Mouse (Mus musculus): ENCODE measurements around the gene Nuak2.
"Not testable (repeated sequence)": the region's sequence is repeated elsewhere in the genome, so short reads cannot be mapped to it uniquely, and the experiment has no call there.

Gene Nuak2

DNA sequence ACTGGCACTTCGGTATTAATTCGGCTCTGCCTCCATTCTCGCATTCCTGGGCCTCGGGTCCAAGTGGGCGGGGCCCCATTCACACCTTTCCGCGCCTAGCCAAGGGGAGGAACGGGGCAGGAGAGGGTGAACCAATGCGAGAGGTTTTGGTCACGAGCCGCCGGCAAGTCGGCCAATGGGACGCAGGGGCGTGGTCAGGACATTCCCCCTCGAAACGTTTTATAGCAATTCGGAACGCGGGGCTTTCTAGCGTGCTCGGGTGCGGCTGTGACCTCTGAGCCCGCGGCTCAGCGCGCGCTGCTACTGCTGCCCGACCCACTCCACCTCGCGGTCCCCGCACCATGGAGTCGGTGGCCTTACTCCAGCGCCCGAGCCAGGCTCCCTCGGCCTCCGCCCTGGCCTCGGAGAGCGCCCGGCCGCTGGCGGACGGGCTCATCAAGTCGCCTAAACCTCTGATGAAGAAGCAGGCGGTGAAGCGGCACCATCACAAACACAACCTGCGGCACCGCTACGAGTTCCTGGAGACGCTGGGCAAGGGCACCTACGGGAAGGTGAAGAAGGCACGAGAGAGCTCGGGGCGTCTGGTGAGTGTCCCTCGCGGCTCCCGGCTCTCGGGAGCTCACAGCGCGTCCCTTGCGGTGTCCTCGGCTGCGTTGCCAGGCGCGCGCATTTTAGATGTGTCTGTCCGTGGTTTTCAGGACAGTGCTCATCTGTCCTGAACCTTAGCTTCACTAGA, at the start of gene Nuak2:
TSS of gene Nuak2 (plus strand) at position 238 of the 736 bp plus-strand sequence.
- DNase-seq (ENCODE audit: low read depth, low spot score) = peak; percentile 92

DNA sequence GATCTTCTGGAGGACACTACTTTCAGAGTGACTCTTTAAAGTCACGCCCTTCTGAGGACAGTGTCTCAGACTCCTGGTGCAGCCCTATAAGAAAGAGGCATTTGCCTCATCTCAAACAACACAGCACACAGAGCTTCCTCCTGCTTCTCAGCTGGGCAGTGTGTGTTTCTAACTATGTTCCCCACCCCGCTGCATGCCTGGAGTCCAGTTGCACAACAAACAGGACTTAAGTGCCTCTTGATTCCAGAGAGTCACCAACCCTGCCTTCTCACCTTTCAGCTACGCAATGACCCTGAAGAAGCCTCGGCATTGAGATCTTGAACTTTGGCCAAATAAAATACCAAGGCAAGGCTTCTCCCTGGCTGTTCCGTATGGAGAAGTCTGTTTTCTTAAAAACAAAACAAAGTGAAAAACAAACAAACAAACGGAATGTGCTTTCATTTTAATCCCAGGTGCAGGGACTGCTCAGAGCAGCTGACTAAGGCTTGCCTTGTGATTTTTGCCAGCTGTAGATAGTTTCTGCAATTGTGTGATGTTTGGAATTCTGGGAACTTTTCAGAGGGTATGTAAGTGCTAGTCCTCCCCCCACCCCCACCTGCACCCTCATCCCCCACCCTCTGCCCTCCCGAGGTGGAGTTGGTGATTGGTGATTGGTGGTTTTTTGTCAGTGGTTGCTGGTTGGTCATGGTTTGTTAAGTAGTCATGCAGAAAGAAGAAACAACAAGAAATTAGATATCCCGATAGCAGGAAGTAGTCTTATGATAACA, 49.0 kb upstream of the Nuak2 start:
- DNase-seq (ENCODE audit: low read depth, low spot score) = no peak

DNA sequence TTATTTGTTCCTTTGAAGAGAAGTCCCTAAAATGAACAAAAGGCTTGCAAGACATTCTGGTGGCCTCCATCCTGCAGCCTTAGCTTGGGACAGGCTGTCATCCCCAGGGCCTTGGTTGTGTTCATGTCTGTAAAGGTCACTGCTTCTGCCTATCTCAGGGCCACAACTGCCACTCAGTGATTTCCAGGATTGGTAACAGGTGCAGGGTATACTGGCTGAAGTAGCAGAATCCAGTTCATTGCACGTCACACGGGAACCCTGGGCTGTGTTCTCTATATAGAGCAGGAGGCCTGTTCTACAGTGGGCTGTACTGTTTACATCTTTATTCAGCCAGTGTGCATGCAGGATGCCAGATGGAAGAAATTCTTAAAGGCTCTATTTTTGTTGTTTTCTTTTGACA, 48.0 kb upstream of the Nuak2 start:
- peak; percentile 60 for DNase-seq (ENCODE audit: low read depth, low spot score)

DNA sequence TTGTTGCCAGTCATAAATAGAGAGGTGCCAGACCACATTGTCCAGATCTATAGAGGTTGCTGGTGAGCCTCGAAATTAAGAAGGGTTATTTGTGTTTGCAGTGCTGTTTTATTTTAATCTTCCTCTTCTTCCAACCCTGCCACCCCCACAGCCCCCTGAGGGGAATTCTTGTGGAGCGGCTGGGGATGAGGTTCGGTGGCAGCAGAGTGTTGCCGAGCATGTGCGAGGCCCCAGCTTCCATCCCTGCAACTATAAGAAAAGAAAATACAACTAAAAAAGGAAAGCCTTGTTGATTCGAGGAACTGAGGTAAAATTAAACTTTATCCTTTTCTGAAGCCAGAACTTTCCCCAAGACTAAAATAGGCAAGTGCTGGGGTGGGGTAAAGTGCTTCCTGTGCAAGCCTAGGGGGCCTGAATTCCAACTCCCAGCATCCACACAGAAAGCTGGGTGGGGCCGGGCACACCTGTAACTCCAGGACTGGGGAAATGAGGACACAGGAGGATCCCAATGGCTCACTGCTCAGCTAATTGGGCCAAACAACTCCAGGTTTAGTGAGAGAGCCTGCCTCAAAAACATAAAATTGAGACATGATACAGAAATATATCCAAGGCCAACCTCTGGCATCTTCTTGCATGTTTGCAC, 47.4 kb upstream of the Nuak2 start:
- DNase-seq (ENCODE audit: low read depth, low spot score) = peak; percentile 63

DNA sequence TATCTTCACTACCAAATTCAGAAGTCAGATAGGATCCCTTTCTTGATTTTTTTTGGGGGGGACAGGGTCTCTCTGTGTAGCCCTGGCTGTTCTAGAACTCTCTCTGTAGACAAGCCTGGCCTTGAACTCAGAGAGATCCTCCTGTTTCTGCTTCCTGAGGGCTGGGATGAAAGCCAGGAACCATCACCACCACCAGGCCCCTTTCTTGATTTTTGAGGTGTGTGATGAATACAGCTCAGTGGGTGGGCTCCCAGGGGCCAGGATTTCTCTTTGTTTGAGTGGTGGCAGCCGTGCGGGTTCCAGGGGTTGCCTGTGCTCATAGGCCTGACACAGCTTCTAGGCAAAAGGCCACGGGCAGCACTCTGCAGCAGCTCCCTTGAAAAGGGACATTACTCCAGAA, 44.7 kb upstream of the Nuak2 start:
- DNase-seq (ENCODE audit: low read depth, low spot score) = no peak

- no peak for DNase-seq (ENCODE audit: low read depth, low spot score)
These were observed 39.2 kb upstream of the Nuak2 start for GRCm38 (mm10) chr1:132276694-132277093.

- no peak for DNase-seq (ENCODE audit: low read depth, low spot score)
These were observed 38.8 kb upstream of the Nuak2 start for GRCm38 (mm10) chr1:132277124-132277523.

DNA sequence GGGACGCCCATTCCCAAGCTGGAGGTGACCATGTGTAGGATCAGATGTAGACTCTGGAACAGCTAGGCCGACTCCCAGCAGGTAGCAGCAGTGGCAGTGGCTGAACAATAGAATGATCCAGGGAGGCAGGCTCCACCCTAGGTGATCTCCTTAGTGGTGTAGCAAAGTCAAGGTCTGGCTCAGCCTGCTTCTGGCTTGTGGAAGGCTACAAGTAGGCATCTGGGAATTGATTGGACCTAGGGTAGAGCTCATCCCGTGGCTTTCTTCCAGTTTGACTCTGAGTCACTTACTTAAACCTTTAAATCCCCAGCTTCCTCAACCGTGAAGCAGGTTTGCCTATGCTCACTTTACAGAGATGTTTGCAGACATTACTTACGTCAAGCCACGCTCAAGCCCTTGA, 35.3 kb upstream of the Nuak2 start:
- not testable (repeated sequence) for DNase-seq (ENCODE audit: low read depth, low spot score)

GRCm38 (mm10) chr1:132281523-132282176, 34.3 kb upstream of the Nuak2 start:
- DNase-seq (ENCODE audit: low read depth, low spot score) = no peak

DNA sequence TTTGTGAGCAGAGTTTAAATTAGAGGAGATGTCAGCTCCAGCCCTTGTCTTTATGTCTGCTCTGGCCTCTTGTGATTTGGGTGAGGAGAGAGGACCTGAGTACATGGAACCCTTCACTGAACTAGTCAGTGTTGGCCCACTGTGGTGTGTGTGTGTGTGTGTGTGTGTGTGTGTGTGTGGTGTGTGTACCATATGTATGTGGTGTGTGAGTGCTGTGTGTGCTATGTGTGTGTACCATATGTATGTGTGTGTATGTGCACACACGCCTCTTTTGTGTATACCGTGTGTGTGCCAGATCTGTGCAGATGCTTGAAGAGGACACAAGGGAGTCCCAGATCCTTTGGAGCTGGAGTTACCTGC, 33.8 kb upstream of the Nuak2 start:
- DNase-seq (ENCODE audit: low read depth, low spot score) = no peak

- no peak for DNase-seq (ENCODE audit: low read depth, low spot score)
These were observed 32.9 kb upstream of the Nuak2 start for GRCm38 (mm10) chr1:132283018-132283417.

GRCm38 (mm10) chr1:132286735-132287134, 29.2 kb upstream of the Nuak2 start:
- DNase-seq (ENCODE audit: low read depth, low spot score) = no peak

DNA sequence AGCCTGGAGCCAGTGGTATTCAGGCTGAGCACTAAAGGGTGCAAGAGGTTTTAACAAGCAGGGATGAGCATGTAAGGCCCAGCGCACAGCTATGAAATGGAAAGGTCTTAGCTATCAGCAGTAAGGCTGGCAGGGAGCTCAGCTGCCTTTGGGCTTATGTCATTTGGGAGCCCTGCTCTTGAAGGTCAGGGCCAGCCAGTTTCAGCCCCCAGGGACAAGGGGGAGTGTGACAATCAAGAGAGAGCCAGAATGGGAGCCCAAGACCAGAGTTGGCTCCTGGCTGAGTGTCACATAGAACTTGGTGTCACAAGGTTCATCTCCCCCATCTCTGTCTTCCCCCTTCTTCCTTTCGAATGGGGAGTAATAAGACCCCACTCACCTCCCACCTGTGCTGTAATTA, 28.5 kb upstream of the Nuak2 start:
- no peak for DNase-seq (ENCODE audit: low read depth, low spot score)

- DNase-seq (ENCODE audit: low read depth, low spot score) = no peak
These were observed 27.9 kb upstream of the Nuak2 start for GRCm38 (mm10) chr1:132287991-132288451.

- peak; percentile 75 for DNase-seq (ENCODE audit: low read depth, low spot score)
These were observed 26.0 kb upstream of the Nuak2 start for GRCm38 (mm10) chr1:132289965-132290364.

DNA sequence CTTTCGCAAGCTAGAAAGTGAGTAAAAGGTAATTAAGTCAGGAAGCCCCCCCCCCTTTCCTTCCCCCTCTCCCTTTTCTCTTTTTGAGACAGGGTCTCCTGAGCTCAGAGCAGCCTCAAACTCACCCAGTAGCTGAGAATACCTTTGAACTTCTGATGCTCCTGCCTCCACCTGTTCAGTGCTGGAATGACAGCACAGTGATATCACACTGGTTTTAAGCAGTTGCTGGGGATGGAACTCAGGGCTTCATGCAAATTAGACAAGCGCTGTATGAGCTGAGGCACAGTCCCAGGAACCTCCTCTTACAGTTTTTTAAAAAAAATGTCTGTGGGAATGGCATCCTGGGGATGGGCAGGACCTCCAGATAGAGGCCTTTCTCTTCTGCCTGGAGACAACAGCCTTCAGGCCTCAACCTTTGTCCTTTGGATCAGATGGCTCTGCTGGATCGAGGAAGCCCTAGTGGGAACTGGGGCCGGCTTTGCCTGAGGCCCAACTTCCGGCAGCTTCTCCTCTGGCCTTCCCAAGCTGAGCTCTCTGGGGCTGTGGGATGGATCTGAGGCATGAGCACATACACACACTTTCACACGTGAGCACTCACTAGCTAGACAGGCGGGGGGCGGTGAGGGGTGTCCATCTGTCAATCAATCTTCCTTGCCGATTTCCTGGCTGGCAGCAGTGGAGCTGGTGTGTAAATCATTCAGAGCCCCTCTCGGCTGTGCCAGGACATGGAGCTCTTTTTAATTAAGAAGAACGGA, 24.8 kb upstream of the Nuak2 start:
- DNase-seq (ENCODE audit: low read depth, low spot score) = no peak

- DNase-seq (ENCODE audit: low read depth, low spot score) = no peak
These were observed 24.2 kb upstream of the Nuak2 start for GRCm38 (mm10) chr1:132291706-132292105.

- DNase-seq (ENCODE audit: low read depth, low spot score) = no peak
These were observed 23.4 kb upstream of the Nuak2 start for GRCm38 (mm10) chr1:132292318-132293129.

DNA sequence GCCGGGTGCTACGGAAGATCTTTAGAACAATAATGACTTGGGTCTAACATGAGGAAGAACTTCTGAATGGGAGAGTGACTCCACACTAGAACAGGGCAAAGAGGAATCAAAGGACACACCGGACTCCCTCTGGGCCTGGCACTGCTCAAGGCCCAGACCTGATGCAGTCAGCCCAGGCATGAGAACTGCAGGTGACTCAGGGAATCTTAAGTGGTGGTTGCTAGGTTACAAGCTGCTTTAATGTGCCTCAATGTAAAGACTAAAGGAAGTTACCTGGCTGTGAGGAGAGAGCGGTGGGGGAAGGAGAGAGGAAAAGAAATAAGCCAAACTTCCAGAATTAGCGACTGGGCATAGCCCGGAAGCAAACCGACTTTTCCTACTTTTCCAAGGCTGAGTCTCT, 20.4 kb upstream of the Nuak2 start:
- DNase-seq (ENCODE audit: low read depth, low spot score) = peak; percentile 58

GRCm38 (mm10) chr1:132296051-132296450, 19.9 kb upstream of the Nuak2 start:
- DNase-seq (ENCODE audit: low read depth, low spot score) = peak; percentile 69
